Mouse (Mus musculus) spleen, adult 2 months (tissue): ENCODE data around the gene Bcap31.

Experiments used
- CTCF ChIP-seq: fragments of 200-500 bp; IDR thresholded peaks from 2 replicates; pipeline ENCODE4 v1.5.1; 2011; ENCODE audit warnings: mild to moderate bottlenecking, inconsistent platforms; ENCODE audit not compliant: insufficient read depth, insufficient read length, insufficient replicate concordance; ENCODE audit errors: extremely low read depth
- POLR2A ChIP-seq: fragments of 200-500 bp; IDR thresholded peaks from 2 replicates; pipeline ENCODE4 v1.6.1; 2011; ENCODE audit warnings: low read depth, low read length, inconsistent platforms

- TF ChIP-seq CTCF, result no peak
- TF ChIP-seq POLR2A, result no peak
These were observed 31.0 kb downstream of the Bcap31 start for GRCm38 (mm10) chrX:73684978-73685377.
